Mouse (Mus musculus) T-cell, adult 66 days (primary cell): ENCODE results near the gene Med12l. TPM values are rescaled to one million over a fixed set of nuclear protein-coding genes. Genes with fewer than 3 reads are reported as not detected.

Source experiments
- total RNA-seq, 2 experiments: library from RNA; stranded (reverse); gene quantifications; 3 replicates in 1 of 2; 4 replicates in 1 of 2; pipeline ENCODE4 v1.2.4; 2023

Gene Med12l
- under 1 TPM; 0.80 to 0.90 TPM for total RNA-seq

GRCm38 (mm10) chr3:59005271-59005995 is at the start of gene Med12l:
Gene Med12l, plus strand, starts transcription at chr3:59005825.

DNA sequence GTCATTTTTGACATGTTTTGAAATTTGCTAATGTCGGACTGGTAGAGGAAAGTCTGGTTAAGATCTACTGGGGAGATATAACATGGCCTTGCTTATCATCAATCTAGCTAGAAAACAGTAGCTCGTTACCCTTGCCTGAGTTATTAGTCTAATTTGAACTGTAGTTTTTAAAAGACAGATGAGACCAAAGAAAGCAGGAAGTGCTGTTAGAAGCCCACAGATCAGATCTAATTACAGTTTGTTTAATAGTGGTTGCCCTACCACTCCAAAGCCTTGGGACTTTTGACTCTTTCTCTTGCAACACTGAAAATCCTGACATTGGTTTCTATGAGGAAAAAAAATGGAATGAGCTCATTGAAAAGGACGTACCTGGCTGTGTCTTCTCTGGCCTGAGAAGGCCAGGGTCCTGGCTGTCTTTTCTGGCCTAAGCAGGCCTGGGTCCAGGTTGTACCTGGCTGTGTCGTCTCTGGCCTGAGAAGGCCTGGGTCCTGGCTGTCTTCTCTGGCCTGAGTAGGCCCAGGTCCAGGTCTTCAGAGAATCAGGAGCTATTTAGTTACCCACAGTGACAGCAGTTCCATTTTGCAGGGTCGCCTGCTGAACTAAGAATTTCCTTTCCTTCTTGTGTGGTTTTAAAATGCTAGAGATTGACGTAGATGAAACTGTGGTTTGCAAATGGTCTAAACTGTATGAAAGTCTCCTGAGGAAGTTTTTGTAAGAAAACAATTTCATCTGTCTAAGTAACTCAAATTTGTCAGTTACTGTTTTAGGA is 95.8 kb downstream of the Med12l start, which contains the start of gene Gpr171:
Gene Gpr171 (minus strand): TSS at position 604 of the 769 bp plus-strand sequence.

GRCm38 (mm10) chr3:59153424-59153823 is 147.8 kb downstream of the Med12l start, which contains the start of gene P2ry14:
Gene P2ry14, minus strand, starts transcription at chr3:59153618.

GRCm38 (mm10) chr3:59194938-59195337 is 189.3 kb downstream of the Med12l start, which contains the start of gene Gpr87:
Gene Gpr87, minus strand, starts transcription at chr3:59195104.

GRCm38 (mm10) chr3:59210727-59211126 is 205.1 kb downstream of the Med12l start, which contains the start of gene P2ry13:
Gene P2ry13, minus strand, starts transcription at chr3:59210882.

DNA sequence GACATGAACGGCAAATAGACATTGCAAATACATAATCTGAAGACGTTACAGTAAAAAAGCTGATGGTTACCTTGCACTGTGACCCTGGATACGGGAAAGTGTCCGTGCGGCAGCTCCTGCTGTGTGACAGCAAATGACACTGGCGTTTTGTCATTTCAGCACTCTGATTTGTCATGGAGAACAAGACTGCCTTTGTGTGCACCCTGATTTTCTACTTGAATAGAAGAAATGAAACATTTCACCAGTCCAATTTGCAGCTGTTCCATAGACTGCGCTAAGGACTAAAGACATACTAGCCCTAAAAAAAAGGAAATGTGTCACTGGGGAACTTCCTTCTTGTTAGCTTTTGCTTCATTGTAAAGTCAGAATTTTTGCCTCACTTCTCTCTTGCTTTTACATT is 257.1 kb downstream of the Med12l start, which contains the start of gene P2ry12:
Gene P2ry12 (minus strand): TSS at position 168 of the 400 bp plus-strand sequence.

DNA sequence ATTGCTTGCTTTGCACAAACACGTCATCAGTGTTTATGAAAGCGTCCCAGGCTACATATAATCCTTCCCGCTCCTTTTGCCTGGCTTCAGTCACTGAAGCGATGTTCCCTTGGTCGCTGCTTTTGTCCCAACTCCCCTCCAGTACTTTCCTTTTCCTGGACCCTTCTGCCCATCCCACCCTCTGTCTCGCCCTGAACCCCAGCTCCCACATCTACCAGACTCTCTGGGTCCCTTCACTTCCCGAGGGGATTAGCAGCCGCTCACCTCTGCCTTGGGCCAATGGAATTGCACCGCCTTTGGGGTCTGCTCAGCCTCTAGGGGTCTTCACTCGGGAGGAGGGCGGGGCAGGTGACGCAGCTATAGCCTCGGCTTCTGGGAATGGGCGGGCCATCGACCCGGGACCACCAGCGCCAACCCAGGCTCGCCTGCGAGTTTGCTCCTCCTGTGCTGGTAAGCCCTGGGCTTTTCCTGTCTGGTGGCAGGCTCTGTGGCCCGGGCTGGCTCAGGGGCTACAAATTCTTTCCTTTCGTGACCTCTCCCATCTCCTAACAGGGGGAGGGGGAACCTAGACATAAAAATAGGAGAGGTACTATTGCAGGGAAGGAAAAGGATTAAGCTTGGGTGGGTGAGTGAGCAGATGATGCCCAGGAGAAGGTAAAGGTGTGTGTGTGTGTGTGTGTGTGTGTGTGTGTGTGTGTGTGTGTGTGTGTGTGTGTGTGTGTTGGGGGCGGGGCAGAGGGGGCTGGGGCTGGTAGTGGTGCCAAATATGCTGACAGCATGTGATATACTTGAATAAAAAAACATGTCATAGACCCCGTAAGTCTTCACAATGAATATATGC is 338.7 kb downstream of the Med12l start, which contains the start of gene Igsf10:
Gene Igsf10 (minus strand): TSS at position 330 of the 841 bp plus-strand sequence.

Other genes starting within 250 kb of the Med12l start
- not detected for gene Mindy4b-ps, start 183.5 kb upstream of the Med12l start, total RNA-seq
- gene Clrn1, start 120.5 kb upstream of the Med12l start, total RNA-seq: not detected
- 10 to 100 TPM; 38.3 to 47.7 TPM for gene Gpr171, start 96.0 kb downstream of the Med12l start, total RNA-seq
- 1 to 10 TPM; 1.4 to 2.7 TPM for gene P2ry14, start 147.8 kb downstream of the Med12l start, total RNA-seq
- not detected for gene Gpr87, start 189.3 kb downstream of the Med12l start, total RNA-seq
- gene P2ry13, start 205.1 kb downstream of the Med12l start, total RNA-seq: under 1 TPM; 0.44 to 0.79 TPM